Mouse (Mus musculus) CH12.LX (cell line): ENCODE results near the gene Cxcr1.

Experiments used
- CTCF ChIP-seq, 2 experiments: IDR thresholded peaks in 1 of 2; conservative IDR thresholded peaks in 1 of 2; 2 replicates each; pipeline ENCODE4 v1.5.1; 2011 to 2012; ENCODE audit warnings: low read depth in 2 of 2, low read length in 2 of 2, improper control_type of control experiment in 1 of 2, inconsistent platforms in 1 of 2, mild to moderate bottlenecking in 1 of 2, moderate library complexity in 1 of 2
- POLR2A ChIP-seq: IDR thresholded peaks from 2 replicates; pipeline ENCODE4 v1.6.1; 2011; ENCODE audit warnings: low read depth, mild to moderate bottlenecking, improper control_type of control experiment, low read length

DNA sequence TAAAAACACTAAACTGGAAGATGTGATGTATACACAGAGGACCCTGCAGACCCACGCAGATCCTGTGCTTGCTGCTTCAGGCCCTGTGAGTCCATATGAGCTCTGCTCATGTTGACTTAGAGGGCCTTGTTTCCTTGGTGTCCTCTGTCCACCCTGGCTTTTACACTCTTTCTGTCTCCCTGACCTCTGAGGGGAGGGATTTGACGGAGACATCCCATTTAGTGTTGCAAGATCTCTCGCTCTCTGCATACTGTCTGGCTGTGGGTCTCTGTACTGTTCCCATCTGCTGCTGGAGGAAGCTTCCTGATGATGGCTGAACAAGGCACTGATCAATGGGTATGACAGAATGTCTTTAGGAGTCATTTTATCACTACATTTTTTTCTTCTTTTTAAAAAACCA, 24.7 kb downstream of the Cxcr1 start:
- TF ChIP-seq POLR2A, result no peak
- no peak for TF ChIP-seq CTCF (conservative IDR thresholded peaks at IDR 0.05 in 1 of 2, IDR thresholded peaks at IDR 0.05 in 1 of 2; ENCODE audit: low read depth in 2 of 2, low read length in 2 of 2)
